Mouse (Mus musculus): ENCODE data around the gene Ndufs1. TPM values are rescaled to one million over a fixed set of nuclear protein-coding genes. Genes with fewer than 3 reads are reported as not detected.
A peak's percentile ranks its signal among the peaks of the same experiment; 100 is the strongest.

Ndufs1 gene
- polyA plus RNA-seq (2015; fragmentation: Nextera tagmentation; extraction: Ambion mirVana) = 124 and 125 TPM in 2 replicates

GRCm38 (mm10) chr1:63176604-63177421 lies at the start of gene Ndufs1, which contains the start of gene Eef1b2:
TSS of gene Ndufs1 (minus strand) at chr1:63176833.
TSS of gene Eef1b2 (plus strand) at chr1:63176825.
- ATAC-seq (ENCODE audit: insufficient number of reproducible peaks, insufficient read depth, low FRiP score, low TSS enrichment, low read depth) = peak; percentile 88
- Histone ChIP-seq H3K4me1 (peaks cover 24% of the 10 kb centered on the region), H3K27me3 (no peaks in the 10 kb centered on the region), H3K27ac (peak within 1 kb of the TSS; percentile 93), H3K36me3 (peaks cover 33% of the 10 kb centered on the region), H3K4me3 (peak within 1 kb of the TSS; percentile 94), H3K4me2 (peak within 1 kb of the TSS; percentile 77), H3K9me3 (no peaks in the 10 kb centered on the region), H3K9ac (peak within 1 kb of the TSS; percentile 97)
- WGBS = under 1% methylated on average over 71 of the region's 72 CpGs

GRCm38 (mm10) chr1:63225890-63226289 lies 49.3 kb upstream of the Ndufs1 start:
- H3K4me3 ChIP-seq = no peak overlapping the region
- WGBS = 3% methylated on average over 7 of the region's 7 CpGs
- ATAC-seq (ENCODE audit: insufficient number of reproducible peaks, insufficient read depth, low FRiP score, low TSS enrichment, low read depth) = no peak

GRCm38 (mm10) chr1:63225009-63225408 lies 48.4 kb upstream of the Ndufs1 start:
- H3K27me3 ChIP-seq = no peaks in the 10 kb centered on the region
- 83% methylated on average over 4 of the region's 4 CpGs for WGBS

More at GRCm38 (mm10) chr1:63225890-63226289, 49.3 kb upstream of the Ndufs1 start:
- no peaks in the 10 kb centered on the region for H3K9me3 ChIP-seq
- H3K4me2 ChIP-seq = no peak overlapping the region
- H3K27ac ChIP-seq = no peak overlapping the region
- H3K4me1 ChIP-seq = 0 out of 2 replicates have a peak, but pooled peaks cover 8% of the 10 kb centered on the region
- no peak overlapping the region for H3K9ac ChIP-seq
- no peaks in the 10 kb centered on the region for H3K27me3 ChIP-seq
- H3K36me3 ChIP-seq = no peaks in the 10 kb centered on the region

GRCm38 (mm10) chr1:63219277-63219676 lies 42.6 kb upstream of the Ndufs1 start:
- no peak overlapping the region for H3K9ac ChIP-seq
- no peaks in the 10 kb centered on the region for H3K36me3 ChIP-seq
- 0 out of 2 replicates have a peak, but pooled peaks cover 8% of the 10 kb centered on the region for H3K27me3 ChIP-seq
- no peak overlapping the region for H3K4me3 ChIP-seq
- no peak overlapping the region for H3K4me2 ChIP-seq
- H3K27ac ChIP-seq = no peak overlapping the region
- H3K9me3 ChIP-seq = no peaks in the 10 kb centered on the region
- H3K4me1 ChIP-seq = peaks cover 8% of the 10 kb centered on the region
- no peak for ATAC-seq (ENCODE audit: insufficient number of reproducible peaks, insufficient read depth, low FRiP score, low TSS enrichment, low read depth)
- WGBS = 96% methylated on average over 4 of the region's 4 CpGs

More at GRCm38 (mm10) chr1:63225009-63225408, 48.4 kb upstream of the Ndufs1 start:
- no peak overlapping the region for H3K27ac ChIP-seq
- 0 out of 2 replicates have a peak, but pooled peaks cover 8% of the 10 kb centered on the region for H3K4me1 ChIP-seq
- H3K4me2 ChIP-seq = no peak overlapping the region
- ATAC-seq (ENCODE audit: insufficient number of reproducible peaks, insufficient read depth, low FRiP score, low TSS enrichment, low read depth) = no peak
- no peaks in the 10 kb centered on the region for H3K36me3 ChIP-seq
- no peaks in the 10 kb centered on the region for H3K9me3 ChIP-seq
- H3K9ac ChIP-seq = no peak overlapping the region
- H3K4me3 ChIP-seq = no peak overlapping the region

- H3K4me1 ChIP-seq = peaks cover 15% of the 10 kb centered on the region
- no peaks in the 10 kb centered on the region for H3K9me3 ChIP-seq
- 0 out of 2 replicates have a peak overlapping the region, but pooled peaks have one; percentile 2 for H3K4me2 ChIP-seq
- H3K36me3 ChIP-seq = no peaks in the 10 kb centered on the region
- peaks cover 10% of the 10 kb centered on the region; the same call in 1 of the 2 replicates for H3K27me3 ChIP-seq
- WGBS = 18% methylated on average over 7 of the region's 7 CpGs
- H3K9ac ChIP-seq = no peak overlapping the region
- H3K27ac ChIP-seq = no peak overlapping the region
- H3K4me3 ChIP-seq = no peak overlapping the region
- no peak for ATAC-seq (ENCODE audit: insufficient number of reproducible peaks, insufficient read depth, low FRiP score, low TSS enrichment, low read depth)
These were observed 38.0 kb upstream of the Ndufs1 start for GRCm38 (mm10) chr1:63214631-63215030.

GRCm38 (mm10) chr1:63214271-63214558 lies 37.6 kb upstream of the Ndufs1 start, which contains the start of gene Gpr1:
TSS of gene Gpr1 (minus strand) at chr1:63214543.
- Histone ChIP-seq H3K27me3 (peaks cover 10% of the 10 kb centered on the region; the same call in 1 of the 2 replicates), H3K9me3 (no peaks in the 10 kb centered on the region), H3K4me1 (peaks cover 15% of the 10 kb centered on the region), H3K9ac (0 out of 2 replicates have a peak within 1 kb of the TSS, but pooled peaks have one; percentile 16), H3K4me3 (peak within 1 kb of the TSS; percentile 10; the same call in 1 of the 2 replicates), H3K36me3 (no peaks in the 10 kb centered on the region), H3K4me2 (peak within 1 kb of the TSS; percentile 52), H3K27ac (no peak within 1 kb of the TSS)
- WGBS = 20% methylated on average over 3 of the region's 3 CpGs
- ATAC-seq (ENCODE audit: insufficient number of reproducible peaks, insufficient read depth, low FRiP score, low TSS enrichment, low read depth) = no peak

GRCm38 (mm10) chr1:63213478-63214270 lies 37.0 kb upstream of the Ndufs1 start:
- Histone ChIP-seq H3K4me2 (peak overlapping the region; percentile 52), H3K27me3 (peaks cover 10% of the 10 kb centered on the region; the same call in 1 of the 2 replicates), H3K9me3 (no peaks in the 10 kb centered on the region), H3K27ac (no peak overlapping the region), H3K36me3 (no peaks in the 10 kb centered on the region), H3K9ac (0 out of 2 replicates have a peak overlapping the region, but pooled peaks have one; percentile 16), H3K4me1 (peaks cover 15% of the 10 kb centered on the region), H3K4me3 (peak overlapping the region; percentile 10; the same call in 1 of the 2 replicates)
- 16% methylated on average over 22 of the region's 22 CpGs for WGBS
- ATAC-seq (ENCODE audit: insufficient number of reproducible peaks, insufficient read depth, low FRiP score, low TSS enrichment, low read depth) = no peak

GRCm38 (mm10) chr1:63209861-63210529 lies 33.4 kb upstream of the Ndufs1 start:
- Histone ChIP-seq H3K4me3 (no peak overlapping the region), H3K4me1 (peaks cover 14% of the 10 kb centered on the region), H3K9me3 (no peaks in the 10 kb centered on the region), H3K4me2 (no peak overlapping the region), H3K27ac (no peak overlapping the region), H3K9ac (no peak overlapping the region), H3K27me3 (peaks cover 9% of the 10 kb centered on the region; the same call in 1 of the 2 replicates), H3K36me3 (no peaks in the 10 kb centered on the region)
- no peak for ATAC-seq (ENCODE audit: insufficient number of reproducible peaks, insufficient read depth, low FRiP score, low TSS enrichment, low read depth)
- WGBS = 21% methylated on average over 6 of the region's 6 CpGs

- Histone ChIP-seq H3K9ac (no peak overlapping the region), H3K36me3 (no peaks in the 10 kb centered on the region), H3K9me3 (no peaks in the 10 kb centered on the region), H3K4me2 (no peak overlapping the region), H3K4me3 (no peak overlapping the region), H3K27me3 (no peaks in the 10 kb centered on the region), H3K4me1 (peaks cover 9% of the 10 kb centered on the region; the same call in 1 of the 2 replicates), H3K27ac (no peak overlapping the region)
- ATAC-seq (ENCODE audit: insufficient number of reproducible peaks, insufficient read depth, low FRiP score, low TSS enrichment, low read depth) = no peak
- WGBS = 82% methylated on average over 3 of the region's 3 CpGs
These were observed 31.0 kb upstream of the Ndufs1 start for GRCm38 (mm10) chr1:63207607-63208006.

GRCm38 (mm10) chr1:63204660-63205394 lies 28.2 kb upstream of the Ndufs1 start:
- Histone ChIP-seq H3K4me1 (peaks cover 9% of the 10 kb centered on the region; the same call in 1 of the 2 replicates), H3K36me3 (no peaks in the 10 kb centered on the region), H3K27me3 (no peaks in the 10 kb centered on the region), H3K27ac (no peak overlapping the region), H3K4me2 (no peak overlapping the region), H3K4me3 (no peak overlapping the region), H3K9ac (0 out of 2 replicates have a peak overlapping the region, but pooled peaks have one; percentile 16), H3K9me3 (peaks cover 6% of the 10 kb centered on the region; the same call in 1 of the 2 replicates)
- 31% methylated on average over 7 of the region's 7 CpGs for WGBS
- ATAC-seq (ENCODE audit: insufficient number of reproducible peaks, insufficient read depth, low FRiP score, low TSS enrichment, low read depth) = no peak

Measured in embryonic facial prominence, embryonic 13.5 days (tissue).